Mouse (Mus musculus): ENCODE measurements around the gene Spryd3. TPM values are rescaled to one million over a fixed set of nuclear protein-coding genes. Genes with fewer than 3 reads are reported as not detected.
A peak's percentile ranks its signal among the peaks of the same experiment; 100 is the strongest.
"Not testable (repeated sequence)": the region's sequence is repeated elsewhere in the genome, so short reads cannot be mapped to it uniquely, and the experiment has no call there.

Spryd3 gene
- total RNA-seq (2021), result 100 to 1,000 TPM; 156 to 165 TPM
- long read RNA-seq, transcript Spryd3-203 (11 exons, 2,456 nt), result major isoform, 190 of 214 reads
- long read RNA-seq, partial matches to known transcripts, result 12 of 214 reads
- long read RNA-seq, other reads (novel, unspliced or antisense), result 12 of 214 reads

DNA sequence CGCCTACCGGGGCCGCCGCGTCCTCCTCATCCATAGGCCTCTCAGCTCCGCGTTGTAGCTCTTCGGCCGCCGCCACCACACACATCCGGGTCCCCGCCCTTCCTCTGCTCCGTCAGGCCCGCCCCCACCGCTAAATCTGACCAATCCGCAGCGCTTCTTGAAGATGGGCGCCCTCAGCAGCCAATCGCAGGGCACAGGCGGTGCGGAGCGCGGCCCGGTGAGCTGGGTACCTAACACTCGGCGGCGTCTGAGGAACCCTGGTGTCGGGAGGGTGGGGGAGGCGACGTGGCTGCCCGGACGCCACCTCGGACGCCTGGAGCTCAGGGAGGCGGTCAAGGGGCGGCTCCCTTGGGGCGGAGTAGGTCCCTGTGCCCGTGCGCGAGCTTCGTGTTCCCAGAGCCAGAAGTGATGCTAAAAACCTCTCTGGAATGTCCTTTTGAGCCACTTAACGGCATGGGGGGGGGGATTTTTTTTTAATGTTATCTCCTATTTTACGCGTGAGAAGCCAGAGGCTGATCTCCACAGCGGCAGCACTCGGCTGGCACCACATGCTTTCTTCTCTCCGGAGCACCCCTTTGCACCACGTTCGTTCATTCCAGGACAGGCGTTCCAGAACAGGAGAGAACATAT lies at the start of gene Spryd3:
Gene Spryd3, minus strand, starts transcription at position 106 of the 630 bp plus-strand sequence.
- DNase-seq (ENCODE audit: low spot score in 2 of 2), result peak; percentile 96 to 99

DNA sequence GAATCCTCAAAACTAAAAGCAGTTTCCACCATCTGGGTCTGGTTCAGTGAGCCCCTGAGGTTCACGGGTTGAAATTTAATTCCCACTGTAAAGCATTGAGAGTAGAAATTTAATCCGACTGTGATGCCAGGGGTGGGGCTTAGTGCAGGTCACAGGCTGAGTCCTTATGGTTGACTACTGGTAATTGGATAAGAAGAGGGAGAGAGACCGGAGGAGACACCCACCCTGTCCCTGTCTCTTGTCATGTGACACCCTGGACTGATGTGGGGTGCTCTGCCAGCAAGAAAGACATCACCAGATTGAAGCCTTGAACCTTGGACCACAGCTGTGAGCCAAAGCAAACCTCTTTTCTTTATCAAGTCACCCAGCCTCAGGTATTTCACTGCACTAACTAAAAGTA lies 47.0 kb upstream of the Spryd3 start:
- no peak for DNase-seq (ENCODE audit: low spot score in 2 of 2)

GRCm38 (mm10) chr15:102179924-102180323 lies 43.9 kb upstream of the Spryd3 start:
- no peak for DNase-seq (ENCODE audit: low spot score in 2 of 2)

GRCm38 (mm10) chr15:102179106-102179505 lies 43.1 kb upstream of the Spryd3 start:
- DNase-seq (ENCODE audit: low spot score in 2 of 2), result no peak

DNA sequence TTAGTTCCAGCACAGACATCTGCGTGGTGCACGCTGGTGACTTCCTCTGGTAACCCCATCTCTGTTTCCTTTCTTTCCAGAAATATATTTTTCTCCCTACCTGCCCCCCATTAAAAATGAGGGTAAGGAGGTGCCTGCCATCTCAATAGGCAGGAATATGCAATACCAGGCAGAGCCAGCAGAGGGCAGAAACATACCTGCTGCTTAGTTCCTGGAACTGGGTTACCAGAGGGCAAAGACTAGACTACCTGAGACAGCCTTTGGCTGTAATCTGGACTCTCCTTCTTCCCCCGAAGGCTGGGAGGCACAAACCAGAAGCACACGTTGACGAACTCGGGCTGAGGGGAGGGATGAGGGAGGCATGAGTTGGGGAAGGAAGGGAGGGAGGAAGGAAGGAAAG lies 42.2 kb upstream of the Spryd3 start:
- DNase-seq (ENCODE audit: low spot score in 2 of 2), result peak; percentile 58 to 89

- no peak for DNase-seq (ENCODE audit: low spot score in 2 of 2)
Observed at GRCm38 (mm10) chr15:102177417-102177816, 41.4 kb upstream of the Spryd3 start.

DNA sequence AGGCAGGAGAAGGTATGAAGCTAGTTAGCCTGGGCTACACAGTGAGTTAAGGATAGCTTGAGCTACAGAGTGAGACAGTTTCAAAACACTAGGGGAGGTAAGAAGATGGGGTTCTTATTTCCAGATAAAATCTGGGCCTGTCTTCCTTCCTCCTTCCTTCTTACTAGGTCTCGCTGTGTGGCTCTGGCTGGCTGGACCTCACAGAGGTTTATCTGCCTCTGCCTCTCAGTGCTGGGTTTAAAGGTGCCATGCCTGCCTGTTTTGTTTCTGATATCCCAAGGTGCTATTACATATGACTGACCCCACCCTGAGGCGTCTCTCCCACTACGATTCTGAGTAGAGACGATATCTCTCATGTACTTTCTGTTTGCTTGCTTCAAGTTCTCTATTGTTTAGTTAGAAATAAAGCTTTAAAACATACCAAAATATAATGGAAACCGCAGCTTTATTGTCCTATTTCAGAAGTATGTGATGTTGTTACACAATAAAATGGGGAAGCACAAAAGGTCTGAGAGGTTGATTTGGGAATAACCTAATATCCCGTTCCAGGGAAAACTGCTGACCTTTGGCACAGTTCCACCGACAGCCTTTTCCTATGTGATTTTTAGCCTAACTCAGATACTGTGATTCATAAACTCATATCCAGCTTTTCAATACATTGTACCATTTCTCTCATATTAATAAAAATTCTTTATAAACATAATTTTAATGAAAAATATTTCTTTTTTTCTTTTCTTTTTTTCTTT lies 40.7 kb upstream of the Spryd3 start:
- DNase-seq (ENCODE audit: low spot score in 2 of 2), result no peak

GRCm38 (mm10) chr15:102175736-102176319 lies 39.8 kb upstream of the Spryd3 start:
- DNase-seq (ENCODE audit: low spot score in 2 of 2), result no peak

DNA sequence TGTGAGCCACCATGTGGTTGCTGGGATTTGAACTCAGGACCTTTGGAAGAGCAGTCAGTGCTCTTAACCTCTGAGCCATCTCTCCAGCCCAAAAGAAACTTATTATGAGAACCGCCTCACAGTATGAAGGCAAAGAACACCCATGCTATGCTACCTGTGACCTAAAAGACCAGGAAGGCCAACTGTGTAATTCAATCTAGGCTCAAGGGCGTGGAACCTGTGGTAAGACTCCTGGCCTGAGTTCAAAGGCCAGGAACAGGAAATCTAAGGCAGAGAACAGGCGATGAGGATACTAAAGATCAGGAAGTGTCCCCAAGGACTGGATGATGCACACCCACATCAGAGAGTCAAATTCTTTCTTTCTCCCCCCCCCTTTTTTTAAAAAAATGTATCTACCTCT lies 37.5 kb upstream of the Spryd3 start:
- no peak for DNase-seq (ENCODE audit: low spot score in 2 of 2)

DNA sequence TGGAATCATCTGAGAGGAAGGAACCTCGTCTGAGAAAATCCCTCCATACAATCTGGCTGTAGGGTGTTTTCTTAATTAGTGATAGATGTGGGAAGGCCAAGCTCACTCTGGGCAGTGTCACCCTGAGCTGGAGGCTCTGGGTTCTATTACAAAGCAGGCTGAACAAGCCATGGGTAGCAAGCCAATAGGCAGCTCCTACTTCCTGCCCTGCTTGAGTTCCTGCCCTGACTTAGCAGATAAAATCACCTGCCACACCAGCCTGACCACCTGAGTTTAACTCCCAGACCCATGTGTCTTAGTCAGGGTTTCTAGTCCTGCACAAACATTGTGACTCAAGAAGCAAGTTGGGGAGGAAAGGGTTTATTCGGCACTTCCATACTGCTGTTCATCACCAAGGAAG lies 33.0 kb upstream of the Spryd3 start:
- DNase-seq (ENCODE audit: low spot score in 2 of 2), result no peak

- DNase-seq (ENCODE audit: low spot score in 2 of 2), result no peak
Observed at GRCm38 (mm10) chr15:102167620-102168021, 31.6 kb upstream of the Spryd3 start.

GRCm38 (mm10) chr15:102165468-102166100 lies 29.6 kb upstream of the Spryd3 start:
- DNase-seq (ENCODE audit: low spot score in 2 of 2), result no peak

- DNase-seq (ENCODE audit: low spot score in 2 of 2), result no peak
Observed at GRCm38 (mm10) chr15:102163900-102164693, 28.1 kb upstream of the Spryd3 start.

GRCm38 (mm10) chr15:102160415-102161060 lies 24.5 kb upstream of the Spryd3 start:
- DNase-seq (ENCODE audit: low spot score in 2 of 2), result no peak

- DNase-seq (ENCODE audit: low spot score in 2 of 2), result no peak
Observed at GRCm38 (mm10) chr15:102156836-102157235, 20.8 kb upstream of the Spryd3 start.

DNA sequence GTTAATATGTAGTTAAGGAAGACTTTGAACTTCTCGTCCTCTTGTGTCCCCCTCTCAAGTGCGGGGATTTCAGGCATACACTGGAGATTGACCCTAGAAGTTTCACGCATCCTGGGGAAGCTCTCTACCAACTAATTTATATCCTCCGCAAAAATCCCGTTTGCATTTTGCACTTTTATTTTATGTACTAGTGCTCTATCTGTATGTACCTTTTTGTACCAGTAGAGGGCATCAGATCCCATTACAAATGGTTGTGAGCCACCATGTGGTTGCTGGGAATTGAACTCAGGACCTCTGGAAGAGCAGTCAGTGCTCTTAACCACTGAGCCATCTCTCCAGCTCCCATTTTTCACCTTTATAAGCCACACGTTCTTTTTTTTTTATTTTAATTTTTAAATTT lies 19.0 kb upstream of the Spryd3 start:
- not testable (repeated sequence) for DNase-seq (ENCODE audit: low spot score in 2 of 2)

GRCm38 (mm10) chr15:102152646-102153045 lies 16.6 kb upstream of the Spryd3 start:
- no peak for DNase-seq (ENCODE audit: low spot score in 2 of 2)

GRCm38 (mm10) chr15:102150301-102151135 lies 14.5 kb upstream of the Spryd3 start, which contains the start of gene Soat2:
TSS of gene Soat2 (plus strand) at chr15:102150526.
- no peak for DNase-seq (ENCODE audit: low spot score in 2 of 2)

- DNase-seq (ENCODE audit: low spot score in 2 of 2), result no peak
Observed at GRCm38 (mm10) chr15:102149561-102149960, 13.5 kb upstream of the Spryd3 start.

Measured in layer of hippocampus, adult 18-20 months (tissue).